Mouse (Mus musculus) heart, embryonic 14.5 days (tissue): ENCODE measurements at regions not wholly inside any gene's neighbourhood (a gene's known extent, or its start where the extent isn't known, plus 50 kb on each side); places are given as distances from the start of the nearest gene placed in this dataset.

Experiments
- ATAC-seq: fragments of 200-750 bp; cut with Nextera tagmentation; 2 replicates; pipeline ENCODE4 v1.8.0; 2017; ENCODE audit warnings: low read depth, moderate TSS enrichment; ENCODE audit not compliant: insufficient number of reproducible peaks, insufficient read depth, low FRiP score
- H3K27ac ChIP-seq, 2 experiments: fragments of 200-500 bp in 1 of 2; fragments of 300-500 bp in 1 of 2; sonication (generic) in 1 of 2; replicated peaks in 1 of 2; 2 replicates each; pipeline ENCODE4 v1.5.1; 2012 to 2014; ENCODE audit warnings: low read depth in 2 of 2, low read length in 2 of 2, control low read depth in 1 of 2, mild to moderate bottlenecking in 1 of 2, mixed read lengths in 1 of 2; ENCODE audit not compliant: control insufficient read depth in 1 of 2, insufficient read depth in 1 of 2
- H3K27me3 ChIP-seq: fragments of 300-500 bp; sonication (generic); 2 replicates; pipeline ENCODE4 v1.6.1; 2014; ENCODE audit warnings: mild to moderate bottlenecking, low read length, control low read depth; ENCODE audit not compliant: control insufficient read depth, insufficient read depth
- H3K36me3 ChIP-seq: fragments of 300-500 bp; sonication (generic); 2 replicates; pipeline ENCODE4 v1.6.1; 2014; ENCODE audit warnings: mild to moderate bottlenecking, control low read depth, low read length, mixed read lengths; ENCODE audit not compliant: control insufficient read depth, insufficient read depth
- H3K4me1 ChIP-seq, 2 experiments: fragments of 200-500 bp in 1 of 2; fragments of 300-500 bp in 1 of 2; sonication (generic) in 1 of 2; 2 replicates each; pipeline ENCODE4 v1.6.1; 2012 to 2014; ENCODE audit warnings: low read length in 2 of 2, control low read depth in 1 of 2, mixed read lengths in 1 of 2; ENCODE audit not compliant: control insufficient read depth in 2 of 2, insufficient read depth in 2 of 2
- H3K4me2 ChIP-seq: fragments of 300-500 bp; sonication (generic); 2 replicates; pipeline ENCODE4 v1.6.1; 2014; ENCODE audit warnings: mild to moderate bottlenecking, low read length
- H3K4me3 ChIP-seq, 2 experiments: fragments of 200-500 bp in 1 of 2; fragments of 300-500 bp in 1 of 2; sonication (generic) in 1 of 2; 2 replicates each; pipeline ENCODE4 v1.5.1; 2012 to 2014; ENCODE audit warnings: low read length in 2 of 2, mild to moderate bottlenecking in 2 of 2, control low read depth in 1 of 2, low read depth in 1 of 2, moderate library complexity in 1 of 2; ENCODE audit not compliant: control insufficient read depth in 1 of 2, insufficient read depth in 1 of 2
- H3K9ac ChIP-seq: fragments of 300-500 bp; sonication (generic); 2 replicates; pipeline ENCODE4 v1.6.1; 2014; ENCODE audit warnings: mild to moderate bottlenecking, low read length
- H3K9me3 ChIP-seq: fragments of 300-500 bp; sonication (generic); 2 replicates; pipeline ENCODE4 v1.6.1; 2016; ENCODE audit warnings: low read length, control low read depth; ENCODE audit not compliant: control insufficient read depth
- WGBS: fragments of 180-500 bp; shearing (Covaris S2); extraction: QIAGEN DNeasy Blood & Tissue Kit; methylation state at CpG from one replicate; pipeline ENCODE4 v1.1.7; 2014; 5-methylcytosine and 5-hydroxymethylcytosine counted together

- no peak overlapping the region for H3K4me3 ChIP-seq
- H3K9ac ChIP-seq = no peak overlapping the region
- H3K36me3 ChIP-seq = no peaks in the 10 kb centered on the region
- H3K9me3 ChIP-seq = no peaks in the 10 kb centered on the region
- no peak overlapping the region for H3K4me2 ChIP-seq
- no peak for ATAC-seq
- WGBS = 72% methylated on average over 4 of the region's 4 CpGs
- H3K27me3 ChIP-seq = no peaks in the 10 kb centered on the region
- H3K27ac ChIP-seq = no peak overlapping the region
- H3K4me1 ChIP-seq = no peaks in the 10 kb centered on the region
Observed at GRCm38 (mm10) chr3:147838816-147839215, 986.6 kb downstream of the Ttll7 start.

DNA sequence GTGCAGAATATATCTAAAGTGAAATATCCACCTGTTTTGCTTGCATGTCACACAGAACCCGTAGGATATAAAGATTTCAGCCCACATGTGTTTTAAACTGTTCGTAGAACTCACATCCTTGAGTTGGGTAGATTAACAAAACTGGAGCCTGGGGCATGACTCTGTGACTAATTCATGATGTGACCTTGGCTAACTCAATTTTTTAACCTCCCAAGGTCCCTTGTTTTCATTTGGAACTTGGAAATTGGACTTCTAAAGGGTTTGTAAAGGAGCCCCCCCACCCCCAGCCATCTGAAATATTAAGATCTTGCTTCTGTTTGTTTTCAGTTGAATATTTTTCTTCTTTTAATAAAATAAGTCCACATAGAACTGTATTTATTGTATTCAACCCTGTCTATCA, 983.5 kb downstream of the Ttll7 start:
- no peak overlapping the region for H3K27ac ChIP-seq
- H3K9ac ChIP-seq = no peak overlapping the region
- 80% methylated on average over 2 of the region's 2 CpGs for WGBS
- no peaks in the 10 kb centered on the region for H3K4me1 ChIP-seq
- no peak overlapping the region for H3K4me2 ChIP-seq
- H3K27me3 ChIP-seq = no peaks in the 10 kb centered on the region
- ATAC-seq = no peak
- no peak overlapping the region for H3K4me3 ChIP-seq
- no peaks in the 10 kb centered on the region for H3K9me3 ChIP-seq
- H3K36me3 ChIP-seq = no peaks in the 10 kb centered on the region

DNA sequence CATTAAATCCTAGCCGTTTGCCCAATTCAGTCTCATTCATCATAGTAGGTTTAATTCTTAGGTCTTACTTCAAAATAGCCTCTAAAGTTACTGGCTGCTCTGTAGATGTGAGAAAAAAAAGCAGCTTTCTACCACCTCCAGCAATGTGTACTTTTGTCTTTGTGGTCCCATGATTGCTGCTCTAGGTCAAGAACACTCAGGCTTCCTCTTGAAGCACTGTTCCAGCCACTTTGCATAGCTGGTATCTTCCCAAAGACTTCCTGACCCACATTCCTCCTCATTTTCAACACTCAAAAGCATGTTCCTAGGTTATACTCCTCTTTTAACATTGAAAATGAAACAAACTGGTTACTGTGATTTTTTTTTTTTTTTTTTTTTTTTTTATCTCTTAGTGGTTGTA, 973.2 kb downstream of the Ttll7 start:
- no peak overlapping the region for H3K27ac ChIP-seq
- WGBS = 93% methylated on average over 1 of the region's 1 CpGs
- H3K4me1 ChIP-seq = no peaks in the 10 kb centered on the region
- H3K27me3 ChIP-seq = no peaks in the 10 kb centered on the region
- H3K9me3 ChIP-seq = no peaks in the 10 kb centered on the region
- ATAC-seq = no peak
- no peak overlapping the region for H3K9ac ChIP-seq
- no peaks in the 10 kb centered on the region for H3K36me3 ChIP-seq
- H3K4me2 ChIP-seq = no peak overlapping the region
- H3K4me3 ChIP-seq = no peak overlapping the region

- no peak overlapping the region for H3K4me3 ChIP-seq
- no peak overlapping the region for H3K4me2 ChIP-seq
- no peak overlapping the region for H3K9ac ChIP-seq
- H3K4me1 ChIP-seq = no peaks in the 10 kb centered on the region
- no peaks in the 10 kb centered on the region for H3K36me3 ChIP-seq
- no peak overlapping the region for H3K27ac ChIP-seq
- H3K9me3 ChIP-seq = no peaks in the 10 kb centered on the region
- H3K27me3 ChIP-seq = no peaks in the 10 kb centered on the region
- no peak for ATAC-seq
Observed at GRCm38 (mm10) chr3:147824451-147824850, 972.3 kb downstream of the Ttll7 start.

- no peaks in the 10 kb centered on the region for H3K36me3 ChIP-seq
- H3K27me3 ChIP-seq = no peaks in the 10 kb centered on the region
- H3K9me3 ChIP-seq = no peaks in the 10 kb centered on the region
- no peak for ATAC-seq
- H3K9ac ChIP-seq = no peak overlapping the region
- no peak overlapping the region for H3K4me2 ChIP-seq
- no peak overlapping the region for H3K27ac ChIP-seq
- no peak overlapping the region for H3K4me3 ChIP-seq
- H3K4me1 ChIP-seq = no peaks in the 10 kb centered on the region
Observed at GRCm38 (mm10) chr3:147814080-147814650, 962.0 kb downstream of the Ttll7 start.

DNA sequence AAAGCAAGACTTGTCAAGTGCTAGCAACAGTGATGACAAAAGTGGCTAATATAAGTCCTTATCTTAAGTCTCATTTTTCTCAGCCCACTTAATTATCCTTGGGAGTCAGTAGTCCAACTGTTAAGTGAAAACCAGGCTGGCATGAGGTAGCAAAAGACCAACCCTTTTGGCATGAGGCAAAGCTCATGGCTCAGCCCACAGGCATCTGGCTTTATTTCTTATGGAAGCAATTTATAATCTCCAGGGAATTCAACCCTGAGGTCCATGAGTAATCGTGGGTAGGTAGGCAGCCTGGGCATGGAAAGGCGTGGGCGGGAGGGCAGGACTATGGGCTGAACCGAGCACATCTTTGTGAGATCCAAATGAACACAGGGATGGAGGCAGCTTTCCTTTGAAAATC, 950.4 kb downstream of the Ttll7 start:
- H3K4me1 ChIP-seq = no peaks in the 10 kb centered on the region; a peak in 1 of 4 replicates
- H3K4me2 ChIP-seq = no peak overlapping the region
- H3K36me3 ChIP-seq = no peaks in the 10 kb centered on the region
- no peak for ATAC-seq
- H3K9ac ChIP-seq = no peak overlapping the region
- H3K27ac ChIP-seq = no peak overlapping the region
- 76% methylated on average over 4 of the region's 4 CpGs for WGBS
- H3K27me3 ChIP-seq = no peaks in the 10 kb centered on the region
- no peak overlapping the region for H3K4me3 ChIP-seq
- no peaks in the 10 kb centered on the region for H3K9me3 ChIP-seq

DNA sequence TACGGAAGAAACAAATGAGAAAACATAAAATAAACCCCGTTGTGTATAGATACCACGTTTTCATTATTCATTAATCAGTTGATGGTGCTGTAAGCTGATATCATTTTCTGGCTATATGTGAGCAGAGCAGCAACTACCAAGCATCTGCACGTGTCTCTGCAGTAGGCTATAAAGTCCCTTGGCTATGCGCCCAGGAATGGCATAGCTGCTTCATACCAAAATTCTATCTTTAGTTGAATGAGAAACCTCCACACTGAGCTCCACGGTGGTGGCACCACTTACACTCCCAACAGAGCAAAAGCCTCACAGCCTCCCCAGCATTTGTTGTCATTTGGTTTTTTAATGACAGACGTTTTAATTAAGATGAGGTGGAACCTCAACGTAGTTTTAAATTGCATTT, 944.4 kb downstream of the Ttll7 start:
- H3K4me3 ChIP-seq = no peak overlapping the region
- H3K9ac ChIP-seq = no peak overlapping the region
- peaks cover 0 to 2% of the 10 kb centered on the region in 2 experiments; a peak in 1 of 4 replicates for H3K4me1 ChIP-seq
- no peak overlapping the region for H3K27ac ChIP-seq
- H3K27me3 ChIP-seq = no peaks in the 10 kb centered on the region
- no peak for ATAC-seq
- no peaks in the 10 kb centered on the region for H3K36me3 ChIP-seq
- WGBS = 51% methylated on average over 8 of the region's 8 CpGs
- H3K4me2 ChIP-seq = no peak overlapping the region
- no peaks in the 10 kb centered on the region for H3K9me3 ChIP-seq

- no peak overlapping the region for H3K9ac ChIP-seq
- H3K9me3 ChIP-seq = no peaks in the 10 kb centered on the region
- H3K4me1 ChIP-seq = peaks cover 0 to 2% of the 10 kb centered on the region in 2 experiments; a peak in 1 of 4 replicates
- H3K27ac ChIP-seq = no peak overlapping the region
- no peaks in the 10 kb centered on the region for H3K27me3 ChIP-seq
- H3K4me3 ChIP-seq = no peak overlapping the region
- H3K36me3 ChIP-seq = no peaks in the 10 kb centered on the region
- no peak overlapping the region for H3K4me2 ChIP-seq
- ATAC-seq = no peak
Observed at GRCm38 (mm10) chr3:147795116-147795515, 942.9 kb downstream of the Ttll7 start.
